Mouse (Mus musculus): ENCODE results near the gene Atp6v0e2.

The Atp6v0e2 gene

GRCm38 (mm10) chr6:48573981-48574380 lies 36.6 kb downstream of the Atp6v0e2 start:
- DNase-seq (ENCODE audit: low spot score), result no peak

GRCm38 (mm10) chr6:48578736-48579135 lies 41.3 kb downstream of the Atp6v0e2 start:
- no peak for DNase-seq (ENCODE audit: low spot score)

GRCm38 (mm10) chr6:48579215-48579648 lies 41.8 kb downstream of the Atp6v0e2 start:
- DNase-seq (ENCODE audit: low spot score), result no peak

- DNase-seq (ENCODE audit: low spot score), result no peak
These were observed 43.8 kb downstream of the Atp6v0e2 start for GRCm38 (mm10) chr6:48581257-48581656.

GRCm38 (mm10) chr6:48582037-48582436 lies 44.6 kb downstream of the Atp6v0e2 start:
- peak; percentile 54 for DNase-seq (ENCODE audit: low spot score)

GRCm38 (mm10) chr6:48589194-48589750 lies 51.9 kb downstream of the Atp6v0e2 start, which contains the start of gene Gm45021:
Gene Gm45021 (plus strand): TSS chr6:48589610.
- DNase-seq (ENCODE audit: low spot score), result no peak
